Mouse (Mus musculus) R1 (cell line): ENCODE measurements around the gene Esrrb.

Source experiments
- DNase-seq: peaks from one replicate; pipeline ENCODE4 v3.0.0-alpha.2; 2018; ENCODE audit warnings: low read depth, low spot score

Gene Esrrb

GRCm38 (mm10) chr12:86565996-86566395 lies 205.1 kb downstream of the Esrrb start:
- DNase-seq = no peak
